Mouse (Mus musculus) heart, postnatal 36 days (tissue): ENCODE data around the gene Gramd1b. TPM values are rescaled to one million over a fixed set of nuclear protein-coding genes. Genes with fewer than 3 reads are reported as not detected.

ENCODE experiments used
- DNase-seq, 2 experiments: peaks; one replicate each; pipeline ENCODE4 v3.0.0; 2021 to 2022
- intact Hi-C: fragments of 180-260 bp; cut with DNase I; formaldehyde crosslinking; loops from one replicate; pipeline ENCODE4 v1.15.1; 2025
- total RNA-seq, 2 experiments: library from RNA; stranded (reverse); gene quantifications; 2 replicates each; pipeline ENCODE4 v1.2.3; 2021

The Gramd1b gene
- total RNA-seq, 2 experiments from 2014 or later, result 19.7 to 20.8 TPM

DNA sequence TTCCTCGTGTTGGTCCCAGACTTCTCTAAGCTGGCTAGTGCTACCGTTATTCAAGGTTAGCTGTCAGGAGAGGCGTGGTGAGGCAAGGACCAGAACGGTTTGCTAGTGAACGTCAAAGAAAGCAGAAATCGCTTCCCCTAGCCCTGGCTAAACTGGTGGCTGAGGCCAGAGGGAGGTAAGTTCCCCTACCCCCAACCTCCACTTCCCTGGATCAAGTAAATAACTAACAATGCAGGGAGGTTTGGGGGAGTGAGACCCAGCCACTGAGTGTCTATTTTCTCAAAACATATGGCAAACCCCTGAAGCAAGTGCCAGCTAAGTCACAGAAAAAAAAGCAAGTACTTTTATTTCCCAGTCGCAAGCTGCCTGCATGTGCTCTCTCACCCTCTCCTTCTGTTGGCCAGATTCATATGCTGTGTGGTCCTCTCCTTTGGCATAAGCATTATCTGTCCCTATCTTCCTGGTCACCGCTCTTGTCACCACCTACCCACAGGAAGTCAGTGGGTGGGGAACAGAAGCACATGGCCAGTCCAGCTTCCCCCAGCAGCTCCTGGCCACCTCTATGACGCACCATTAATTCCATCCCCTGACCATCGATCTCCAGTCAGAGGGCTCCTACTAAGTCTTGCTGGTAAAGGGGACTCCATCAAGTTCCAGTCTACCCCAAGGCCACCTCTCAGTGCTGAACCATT lies 186.2 kb downstream of the Gramd1b start:
- no peak for DNase-seq
- intact Hi-C loops, result no loop called here

DNA sequence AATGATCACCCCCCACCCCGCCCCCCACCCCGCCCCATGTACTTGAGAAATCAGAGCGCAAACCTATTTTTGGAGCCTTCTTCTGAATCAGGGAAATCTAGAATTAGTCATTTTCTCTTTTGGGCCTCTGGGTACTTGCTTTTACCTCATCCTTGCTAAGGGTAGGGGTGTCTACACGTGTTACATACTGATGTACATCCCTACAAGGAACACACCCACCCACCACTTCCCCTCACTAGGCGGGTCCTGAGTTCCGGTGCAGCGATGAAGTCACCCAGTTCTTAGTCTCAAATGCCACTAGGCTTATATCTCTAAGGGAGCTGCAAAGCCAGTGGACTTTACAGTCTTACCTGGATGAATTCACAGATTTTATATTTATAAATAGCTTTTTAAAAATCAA lies 187.4 kb downstream of the Gramd1b start:
- intact Hi-C loops, result no loop called here

DNA sequence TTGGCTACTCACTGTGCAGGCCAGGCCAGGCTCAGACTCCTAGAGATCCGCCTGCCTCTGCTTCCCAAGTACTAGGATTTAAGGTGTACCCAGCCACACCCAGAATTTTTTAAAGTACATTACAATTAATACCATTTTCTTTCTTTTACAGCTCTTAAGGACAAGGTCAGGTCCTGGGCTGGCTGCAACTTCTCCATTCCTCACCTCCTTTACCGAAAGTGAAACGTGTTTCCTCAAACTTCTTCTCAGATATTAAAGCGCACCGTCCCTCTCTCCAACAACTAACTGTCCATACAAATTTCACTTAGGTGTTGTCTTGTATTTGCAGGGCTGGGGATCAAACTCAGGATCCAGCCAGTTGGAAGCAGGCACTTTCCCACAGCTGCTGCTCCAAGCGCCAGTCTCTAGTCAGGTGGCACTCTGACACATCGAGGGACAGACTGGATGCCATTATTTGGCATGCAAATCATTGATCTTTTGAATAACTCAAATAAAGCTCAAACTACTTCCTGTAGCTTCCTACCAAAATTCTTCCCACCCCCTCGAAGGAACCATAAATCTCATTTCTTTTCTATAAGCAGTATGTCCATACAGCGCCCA lies 188.0 kb downstream of the Gramd1b start:
- DNase-seq, result no peak
- intact Hi-C loops, result no loop called here

More for the DNA sequence above, 187.4 kb downstream of the Gramd1b start:
- no peak for DNase-seq

DNA sequence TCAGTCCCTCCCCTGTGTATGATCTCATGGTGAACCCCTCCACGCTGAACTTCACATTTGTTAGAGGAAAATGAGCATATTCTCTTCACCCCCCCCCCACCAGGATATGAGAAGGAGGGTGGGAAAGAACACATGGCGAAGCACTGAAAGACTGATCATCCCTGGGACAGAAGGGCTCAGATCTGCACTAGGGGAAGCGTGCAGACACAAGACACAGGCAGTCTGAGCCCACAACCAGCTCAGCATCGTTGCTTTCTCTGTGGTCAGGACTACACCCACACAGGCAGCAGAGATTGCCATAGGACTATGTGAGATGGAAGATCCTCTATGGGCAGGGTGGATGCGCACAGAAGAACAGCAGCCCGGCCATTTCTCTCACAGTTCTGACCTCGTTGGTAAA lies 189.1 kb downstream of the Gramd1b start:
- no peak for DNase-seq
- intact Hi-C loops, result no loop called here

DNA sequence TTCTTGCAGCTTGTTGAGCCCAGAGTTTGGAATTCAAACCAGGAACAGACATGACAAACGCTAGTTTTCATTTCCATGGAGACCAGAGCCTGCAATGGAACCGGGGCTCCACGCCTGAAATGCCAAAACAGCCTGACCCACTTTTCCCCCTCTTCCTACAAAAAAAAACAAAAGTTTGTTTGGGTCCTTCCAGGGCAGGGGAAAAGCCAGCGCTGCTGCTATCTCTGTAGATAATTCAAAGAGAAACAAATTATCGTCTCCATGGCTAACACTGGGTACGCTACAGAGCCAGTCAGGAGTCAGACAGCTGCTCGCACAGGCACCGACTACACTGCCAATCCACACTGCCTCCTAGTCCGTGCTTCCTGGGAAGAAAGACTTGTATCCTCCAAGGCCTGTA lies 191.6 kb downstream of the Gramd1b start:
- DNase-seq, result no peak
- intact Hi-C loops, result no loop called here

DNA sequence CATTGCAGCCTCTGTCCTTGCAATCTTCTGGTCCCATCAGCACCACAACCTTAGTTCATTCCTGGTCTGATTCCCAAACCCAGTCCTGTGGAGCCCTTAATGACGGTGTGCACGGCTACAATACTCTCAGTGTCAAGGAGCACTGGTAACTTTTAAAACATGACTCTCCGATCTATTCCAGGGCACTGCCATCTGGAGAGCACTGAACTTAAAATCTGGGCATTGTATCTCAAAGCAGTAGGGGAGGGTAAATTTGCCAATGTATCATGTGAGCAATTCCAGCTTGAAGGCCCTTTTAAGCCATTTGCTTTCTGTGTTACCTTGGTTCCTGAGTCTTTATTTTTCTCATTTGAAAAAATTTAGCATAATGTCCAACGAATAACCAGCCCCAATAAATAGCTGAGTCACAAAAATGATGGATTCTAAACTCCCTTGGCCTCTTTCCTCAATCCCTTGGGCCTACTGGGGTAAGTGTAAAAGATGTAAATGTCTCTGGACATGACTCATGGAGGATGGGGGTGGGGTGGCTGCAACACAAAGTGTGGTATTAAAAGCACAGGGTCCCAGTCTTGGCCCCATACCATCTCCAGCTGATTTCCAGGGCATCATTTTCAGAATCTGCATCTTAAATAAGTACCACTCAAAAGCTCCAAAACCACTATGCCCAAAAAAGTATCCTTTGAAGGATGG lies 193.9 kb downstream of the Gramd1b start:
- DNase-seq, result no peak
- intact Hi-C loops, result no loop called here

DNA sequence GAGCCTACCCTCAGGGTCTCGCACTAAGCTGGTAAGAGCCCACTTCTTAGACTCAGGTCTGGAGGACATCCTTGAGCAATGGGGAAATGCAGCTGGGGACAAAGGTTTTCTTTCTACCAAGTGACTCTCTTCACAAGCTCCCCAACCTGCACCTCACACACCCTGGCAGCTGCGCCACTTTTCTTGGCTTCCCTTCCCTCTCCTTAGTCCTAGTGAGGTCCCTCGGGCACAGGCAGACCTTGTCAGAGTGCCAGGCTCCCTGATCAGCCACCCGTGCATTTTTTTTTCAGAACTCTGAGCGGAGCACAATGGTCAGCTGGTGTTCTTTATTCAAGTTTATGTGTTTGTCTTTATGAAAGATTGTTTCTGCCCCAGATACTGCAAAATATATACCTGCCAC lies 194.5 kb downstream of the Gramd1b start:
- intact Hi-C loops, result no loop called here
- DNase-seq, result peak in 1 of 2 experiments; percentile 39

DNA sequence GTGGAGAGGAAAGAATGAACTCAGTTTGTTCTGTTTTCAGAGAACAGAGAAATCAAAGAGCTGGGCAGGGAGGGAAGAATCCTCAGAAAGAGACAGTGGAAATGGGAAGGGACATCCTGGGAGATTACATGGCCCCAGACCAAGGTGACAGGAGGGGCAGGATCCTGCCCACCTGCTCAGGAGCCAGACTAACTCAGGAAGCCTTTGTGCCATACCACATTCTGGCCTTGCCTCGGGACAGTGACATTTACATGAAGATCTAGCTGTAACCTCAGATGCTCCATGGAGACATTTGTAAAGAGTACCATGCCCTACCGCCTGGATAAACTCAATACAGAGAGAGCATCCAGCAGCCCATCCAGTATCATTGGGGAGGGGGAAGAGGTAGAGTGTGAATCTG lies 196.6 kb downstream of the Gramd1b start:
- no peak for DNase-seq
- intact Hi-C loops, result loop anchor here (5.0 kb wide), 3 partner anchors 47 to 143 kb away; no protein-coding TSS in a partner anchor

DNA sequence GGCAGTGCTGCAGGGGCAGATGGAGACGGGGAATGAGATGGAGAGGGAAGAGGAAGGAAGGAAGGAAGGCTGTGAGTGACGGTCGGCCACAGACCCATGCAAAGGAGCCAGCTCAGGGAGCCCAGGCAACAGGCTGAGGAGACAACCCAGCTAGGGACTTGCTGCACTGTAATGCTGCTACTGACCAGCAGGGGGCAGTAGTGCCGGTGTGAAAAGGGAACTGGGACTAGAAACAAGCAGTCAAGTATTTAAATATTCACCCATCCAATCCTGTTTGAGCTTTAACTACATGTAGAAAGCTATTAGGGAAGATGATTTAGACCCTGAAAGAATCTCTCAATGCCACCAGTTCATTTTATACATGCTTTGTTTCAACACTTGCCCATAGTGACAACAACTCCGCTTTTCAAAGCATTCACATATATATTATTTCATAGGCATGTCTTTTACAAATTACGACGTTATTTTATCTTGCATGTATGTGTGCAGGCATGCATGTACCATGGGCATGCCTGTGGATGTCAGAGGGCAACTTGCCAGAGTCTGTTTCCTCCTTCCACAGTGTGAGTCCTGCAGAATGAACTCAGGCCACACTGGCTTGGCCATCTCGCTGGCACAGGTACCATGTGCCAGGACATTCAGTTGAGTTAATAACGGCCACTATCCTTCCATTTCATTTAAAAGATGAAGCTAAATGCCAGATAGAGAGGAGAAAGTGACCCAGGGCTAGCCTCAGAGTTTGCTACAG lies 197.4 kb downstream of the Gramd1b start:
- DNase-seq, result peak; percentile 70 to 81
- intact Hi-C loops, result loop anchor here (5.0 kb wide), 3 partner anchors 47 to 143 kb away; no protein-coding TSS in a partner anchor

DNA sequence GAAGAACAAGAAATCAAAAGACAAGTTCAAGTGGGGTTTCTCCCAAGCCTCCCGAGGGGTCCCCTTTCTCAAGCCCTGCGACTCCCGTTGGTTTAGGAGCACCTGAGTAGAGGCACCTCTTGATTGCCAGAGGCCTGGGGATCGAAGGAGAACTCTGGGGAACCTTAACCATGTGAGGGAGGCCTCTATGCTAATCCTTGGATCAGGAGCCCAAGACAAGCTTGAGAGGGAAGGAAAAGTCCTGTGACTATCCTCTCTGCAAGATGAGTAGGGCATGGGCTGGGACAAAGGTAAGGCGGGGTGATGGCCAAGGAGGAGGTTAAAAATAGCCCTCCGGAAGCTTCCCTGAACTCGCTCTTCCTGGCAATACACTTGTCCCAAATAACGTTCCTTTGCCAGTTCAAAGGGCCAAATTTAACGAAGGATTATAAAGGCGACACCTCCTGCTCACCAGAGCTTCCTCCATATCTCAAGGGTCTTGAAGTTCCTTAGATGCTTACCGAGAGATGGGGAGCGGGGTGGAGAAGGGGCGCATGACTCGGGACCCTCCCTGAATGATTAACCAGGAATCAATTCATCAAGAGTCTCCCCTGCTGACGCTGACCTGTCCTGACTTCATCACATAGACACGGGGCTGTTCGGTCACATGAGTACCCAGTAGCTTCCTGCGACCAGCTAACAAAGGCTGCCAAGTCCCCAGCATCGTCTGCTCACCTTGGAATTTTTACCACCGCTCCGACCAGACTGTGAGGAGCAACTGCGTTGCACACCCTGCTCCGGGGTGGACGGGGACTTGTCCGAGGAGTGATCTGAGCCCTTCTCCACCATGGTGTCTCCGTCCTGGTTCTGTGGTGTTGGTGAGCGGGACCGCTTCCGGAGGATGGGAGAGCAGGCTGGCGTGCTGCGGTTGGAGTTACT lies 198.2 kb downstream of the Gramd1b start:
- intact Hi-C loops, result loop anchor here (5.0 kb wide), 3 partner anchors 46 to 144 kb away; no protein-coding TSS in a partner anchor

DNA sequence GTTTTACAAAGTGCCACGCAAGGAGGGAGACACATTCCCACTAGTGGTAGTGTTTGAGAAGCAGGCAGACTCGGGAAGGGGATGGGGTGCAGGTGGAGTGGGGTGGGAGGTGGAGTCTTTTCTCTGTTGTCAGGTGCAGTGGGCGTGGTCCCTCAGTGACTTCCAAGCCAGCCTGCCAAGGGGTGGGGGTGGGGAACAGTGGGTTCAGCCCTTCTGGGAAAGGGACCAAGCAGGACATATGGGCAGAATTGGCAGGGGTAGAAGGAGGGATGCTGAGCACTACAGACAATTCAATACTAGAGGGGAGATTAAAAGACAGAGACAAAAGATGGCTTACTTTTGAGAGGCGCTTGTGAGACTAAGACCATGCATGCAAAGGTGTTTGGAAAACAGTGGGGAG lies 198.9 kb downstream of the Gramd1b start:
- no peak for DNase-seq
- intact Hi-C loops, result loop anchor here (5.0 kb wide), 3 partner anchors 45 to 145 kb away; no protein-coding TSS in a partner anchor

More for the DNA sequence above, 198.2 kb downstream of the Gramd1b start:
- DNase-seq, result no peak

DNA sequence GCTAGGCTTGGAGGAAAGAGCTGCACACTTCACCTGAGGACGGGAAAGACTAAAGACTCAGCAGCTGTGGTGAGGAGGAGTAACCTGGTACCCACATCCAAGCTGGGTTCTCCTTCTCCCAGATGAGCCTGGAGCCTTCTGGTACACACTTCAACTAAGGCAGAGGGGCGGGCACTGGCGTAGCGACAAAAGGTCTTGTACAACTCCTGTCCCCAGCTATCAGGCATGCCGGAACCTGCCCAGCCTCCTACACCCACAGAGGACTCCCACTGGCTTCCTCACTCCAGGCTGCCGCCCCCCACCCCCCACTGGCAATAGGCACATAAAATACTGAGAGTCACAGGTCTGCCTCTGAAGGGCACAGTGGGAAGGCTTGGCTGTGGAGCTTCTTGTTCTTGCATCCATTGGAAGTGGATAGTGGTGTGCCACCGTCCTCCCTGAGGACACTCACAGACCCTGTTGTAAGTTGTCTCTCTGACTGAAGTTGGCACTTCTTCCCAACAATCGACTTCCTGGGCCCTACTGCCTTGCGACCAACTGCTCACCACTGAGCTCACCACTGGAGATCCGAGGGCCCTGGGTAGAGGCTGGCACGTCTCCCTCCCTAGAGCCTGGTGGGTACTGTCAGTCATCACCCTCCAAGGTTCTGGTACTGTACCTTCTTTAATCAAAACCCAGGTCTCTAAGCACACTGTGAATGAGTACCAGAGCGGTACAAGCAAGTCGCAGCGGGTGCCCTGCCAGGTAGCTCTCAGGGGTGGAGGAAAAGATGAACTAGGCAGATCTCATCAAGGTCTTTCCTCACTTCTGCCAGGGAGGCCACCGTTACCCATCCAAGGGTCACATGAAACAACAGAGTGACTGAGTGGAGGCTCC lies 199.5 kb downstream of the Gramd1b start:
- intact Hi-C loops, result loop anchor here (5.0 kb wide), 3 partner anchors 44 to 146 kb away; no protein-coding TSS in a partner anchor
- DNase-seq, result no peak

DNA sequence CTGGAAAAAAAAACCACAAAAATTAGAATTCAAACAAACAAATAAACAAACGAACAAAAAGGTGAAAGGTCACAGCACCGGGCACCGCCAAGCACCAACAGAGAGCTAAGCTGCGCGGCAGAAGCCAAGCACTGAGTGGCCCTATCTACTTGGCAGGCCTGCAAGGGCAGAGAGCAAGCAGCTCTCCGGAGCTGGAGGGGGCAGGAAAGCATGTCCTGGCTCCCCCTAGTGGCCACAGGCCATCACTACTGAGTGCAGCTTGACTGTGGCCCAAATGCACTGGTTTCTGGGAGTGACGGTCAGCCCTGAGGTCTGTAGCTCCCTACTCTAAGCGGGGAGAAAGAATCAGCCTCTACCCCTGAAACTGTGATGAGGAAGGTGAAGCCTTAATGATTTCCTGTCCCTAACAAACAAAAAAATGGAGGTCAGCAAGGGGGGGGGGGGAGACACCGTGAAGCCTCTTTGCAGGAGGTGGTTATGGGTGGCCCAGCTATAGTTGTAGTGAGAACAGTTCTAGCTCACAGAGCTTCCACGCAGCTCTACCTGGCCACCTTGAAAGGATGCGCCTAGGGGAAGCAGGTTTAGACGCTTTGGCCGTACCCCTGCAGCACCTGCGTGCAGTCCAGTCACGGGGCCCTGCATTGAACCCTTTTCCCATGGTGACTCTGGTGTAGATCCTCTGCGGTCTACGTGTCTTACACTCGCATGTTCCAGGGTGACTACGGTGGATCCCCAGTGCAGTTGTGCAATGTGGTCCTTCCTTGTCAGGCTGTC lies 200.4 kb downstream of the Gramd1b start:
- intact Hi-C loops, result loop anchor here (1.0 to 5.0 kb wide), 4 partner anchors 43 to 147 kb away; no protein-coding TSS in a partner anchor
- DNase-seq, result peak; percentile 92

DNA sequence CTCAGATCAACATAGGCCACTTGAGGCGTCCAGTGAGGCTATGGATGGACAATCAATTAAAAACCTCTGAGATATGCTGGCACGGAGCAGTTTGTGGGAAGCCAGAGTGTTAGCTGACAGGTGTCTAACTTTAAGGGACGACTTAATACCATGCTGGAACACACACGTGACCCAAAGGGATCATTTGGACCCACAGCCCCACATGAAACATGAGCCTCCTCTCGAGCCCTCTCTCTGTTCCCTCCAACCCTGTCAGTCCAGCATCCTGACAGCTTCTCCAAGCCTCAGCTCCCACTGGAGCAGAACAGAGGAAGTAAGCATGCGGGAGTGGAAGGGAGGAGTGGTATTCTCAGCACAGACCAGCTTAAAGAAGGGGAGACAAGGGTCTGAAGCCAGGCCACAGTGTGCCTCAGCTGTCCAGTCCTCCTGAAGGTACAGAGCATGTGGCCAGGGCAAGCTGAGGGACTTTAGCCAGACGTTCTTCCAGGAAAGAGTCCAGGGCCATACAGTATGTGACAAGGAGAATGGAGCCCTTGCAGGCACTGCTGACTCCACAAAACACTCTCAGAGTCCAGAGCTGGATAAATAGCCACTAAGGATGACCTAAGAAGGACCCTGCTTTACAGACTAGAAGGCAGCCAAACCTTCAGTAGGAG lies 204.8 kb downstream of the Gramd1b start:
- no peak for DNase-seq
- intact Hi-C loops, result no loop called here

DNA sequence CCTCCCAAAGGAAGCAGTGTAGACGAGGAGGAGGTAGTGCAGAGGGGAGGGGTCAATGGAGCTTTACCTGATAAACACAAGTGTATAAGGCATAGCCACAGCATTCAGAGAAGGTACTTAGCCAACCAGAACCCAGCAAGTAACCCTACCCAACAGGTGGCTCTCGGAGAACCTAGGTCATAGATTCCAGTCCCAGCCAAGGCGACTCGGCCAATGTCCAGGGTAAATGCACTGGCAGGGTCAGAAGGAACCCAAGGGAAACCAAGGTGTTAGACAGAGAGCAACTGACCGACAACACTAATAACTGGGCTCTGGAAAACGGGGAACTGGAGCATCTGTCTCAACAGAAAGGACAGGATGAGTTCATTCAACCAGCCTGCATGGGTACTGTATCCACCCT lies 206.4 kb downstream of the Gramd1b start:
- intact Hi-C loops, result no loop called here
- DNase-seq, result no peak

DNA sequence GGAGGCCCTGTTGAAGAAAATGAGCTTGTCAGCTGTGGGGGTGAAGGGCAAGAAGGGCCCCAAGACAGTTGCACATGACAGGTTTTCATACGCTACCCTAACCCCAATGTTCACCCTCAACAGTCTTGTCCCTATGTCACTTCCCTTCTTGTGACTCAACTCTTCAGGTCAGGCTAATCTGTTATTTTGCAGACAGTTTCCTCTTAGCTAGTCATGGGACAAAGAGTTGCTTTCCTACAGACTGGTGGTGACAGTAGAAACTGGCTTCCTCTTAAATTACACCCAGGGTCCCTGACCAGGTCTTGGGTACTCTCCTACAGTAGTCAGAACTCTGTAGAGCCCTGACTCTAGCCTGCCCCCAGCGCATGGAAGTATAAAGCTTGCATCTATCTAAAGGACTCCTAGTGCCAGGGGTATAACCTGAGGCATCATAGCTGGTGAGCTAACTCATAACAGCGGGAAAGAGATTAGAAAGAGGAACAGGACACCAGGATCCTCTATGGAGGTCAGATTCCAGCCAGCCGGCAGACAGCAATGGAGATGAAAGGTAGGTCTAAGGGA lies 206.9 kb downstream of the Gramd1b start:
- intact Hi-C loops, result no loop called here
- no peak for DNase-seq

DNA sequence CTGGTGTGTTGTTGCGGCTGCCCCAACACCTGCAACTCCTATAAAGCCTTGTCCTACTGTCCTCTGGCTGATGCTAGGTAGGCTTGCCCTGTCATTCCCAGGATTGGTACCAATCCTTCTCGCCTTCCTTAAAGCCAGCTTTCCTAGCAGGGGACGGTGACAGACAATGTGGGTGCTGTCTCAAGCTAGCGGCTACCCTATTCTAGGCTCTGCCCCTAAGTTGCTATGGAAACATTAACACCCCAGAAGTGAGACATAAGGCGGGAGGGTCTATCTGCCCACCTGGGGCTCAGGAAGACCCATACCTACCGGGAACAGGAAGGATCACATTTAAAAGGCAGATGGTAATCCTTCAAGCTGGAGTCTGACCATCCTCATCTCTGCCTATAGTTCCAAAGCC lies 207.4 kb downstream of the Gramd1b start:
- intact Hi-C loops, result no loop called here
- DNase-seq, result no peak
